Mouse (Mus musculus) CD4-positive naive resting alpha-beta T cell, adult 76 days (primary cell): ENCODE results near the gene C530008M17Rik. TPM values are rescaled to one million over a fixed set of nuclear protein-coding genes. Genes with fewer than 3 reads are reported as not detected.

Experiments used
- total RNA-seq: library from RNA; stranded (reverse); gene quantifications from one replicate; pipeline ENCODE4 v1.2.4, GENCODE M21; 2023

C530008M17Rik gene
- total RNA-seq, result 1.8 TPM

GRCm38 (mm10) chr5:76656212-76656611 lies at the start of gene C530008M17Rik:
Gene C530008M17Rik (plus strand): TSS chr5:76656512.

DNA sequence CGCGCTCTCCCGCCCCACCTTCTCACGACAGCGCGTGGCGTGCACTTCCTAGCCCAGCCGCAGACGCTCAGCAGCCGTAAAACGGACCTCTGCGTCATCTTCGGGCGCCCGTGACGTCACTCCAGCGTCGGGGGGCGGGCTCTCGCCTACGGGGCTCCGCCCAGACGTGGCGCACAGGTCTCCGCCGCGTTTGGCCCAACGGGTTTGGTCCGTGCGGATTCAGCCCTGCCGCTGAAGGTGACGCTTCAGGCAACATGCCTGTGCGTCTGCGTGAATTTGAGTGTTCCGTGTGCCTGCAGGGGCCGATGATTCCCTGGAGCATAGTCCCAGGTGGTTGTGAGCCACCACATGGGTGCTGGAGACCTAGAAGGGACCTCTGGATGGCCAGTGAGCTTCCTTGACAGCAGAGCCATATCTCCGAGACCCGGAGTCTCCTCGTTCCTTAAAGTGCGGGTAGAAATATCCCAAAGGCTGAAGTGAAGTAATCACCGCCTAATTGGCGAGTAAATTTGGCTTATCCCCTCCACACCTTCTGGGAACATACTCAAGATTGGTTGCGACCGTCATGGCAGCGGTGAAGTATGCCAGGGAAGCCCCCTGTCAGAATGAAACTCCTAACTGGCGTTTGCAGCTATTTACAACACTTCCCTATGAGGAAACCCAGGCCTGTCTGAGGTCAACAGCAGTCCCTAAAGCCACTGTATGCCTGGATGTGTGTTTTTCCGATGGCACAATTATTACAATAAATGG lies 249.3 kb downstream of the C530008M17Rik start, which contains the start of gene Aasdh:
Gene Aasdh, minus strand, starts transcription at position 110 of the 750 bp plus-strand sequence.

Other genes starting within 250 kb of the C530008M17Rik start
- not detected for gene Gm7271, start 172.5 kb upstream of the C530008M17Rik start, total RNA-seq
- gene Exoc1, start 127.2 kb upstream of the C530008M17Rik start, total RNA-seq, result 73.3 TPM
- 20.6 TPM for gene Cep135, start 67.8 kb upstream of the C530008M17Rik start, total RNA-seq
- gene Aasdh, start 249.0 kb downstream of the C530008M17Rik start, total RNA-seq, result 24.4 TPM